Mouse (Mus musculus): ENCODE measurements around the gene Dhfr.
"Not testable (repeated sequence)": the region's sequence is repeated elsewhere in the genome, so short reads cannot be mapped to it uniquely, and the experiment has no call there.

The Dhfr gene

DNA sequence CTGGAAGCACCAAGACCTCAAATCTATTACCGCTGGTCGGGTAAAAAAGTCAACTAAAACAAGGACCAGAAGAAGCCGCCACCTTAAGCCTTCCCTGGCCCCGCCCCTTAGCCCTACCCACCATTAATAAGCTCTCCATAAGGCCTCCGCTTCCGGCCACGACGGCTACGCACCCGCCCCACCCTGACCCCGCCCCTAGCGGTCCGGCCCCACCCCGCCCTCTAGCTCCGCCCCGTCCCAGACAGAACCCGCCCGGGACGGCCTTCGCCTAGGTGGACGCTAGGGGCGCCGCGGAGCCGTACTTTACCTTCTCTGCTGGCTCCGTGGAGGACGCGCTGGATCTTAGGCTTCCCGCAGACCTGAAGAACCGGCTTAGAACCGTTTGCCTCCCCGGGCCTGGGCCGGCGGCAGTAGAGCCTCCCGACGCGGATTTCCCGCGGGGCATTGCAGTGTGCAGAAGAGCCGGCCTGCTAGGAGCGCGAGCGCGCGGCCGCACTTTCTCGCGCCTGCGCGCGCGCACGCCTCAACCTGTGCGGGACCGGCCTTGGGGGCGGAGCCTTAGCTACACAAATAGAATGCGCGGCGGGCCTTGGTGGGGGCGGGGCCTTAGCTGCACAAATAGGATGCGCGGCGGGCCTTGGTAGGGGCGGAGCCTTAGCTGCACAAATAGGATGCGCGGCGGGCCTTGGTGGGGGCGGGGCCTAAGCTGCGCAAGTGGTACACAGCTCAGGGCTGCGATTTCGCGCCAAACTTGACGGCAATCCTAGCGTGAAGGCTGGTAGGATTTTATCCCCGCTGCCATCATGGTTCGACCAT lies at the start of gene Dhfr, which contains the start of gene Msh3:
TSS of gene Dhfr (plus strand) at position 271 of the 816 bp plus-strand sequence.
TSS of gene Msh3 (minus strand) at position 548 of the 816 bp plus-strand sequence.
- DNase-seq (ENCODE audit: low spot score in 2 of 2) = peak; percentile 96 to 97

DNA sequence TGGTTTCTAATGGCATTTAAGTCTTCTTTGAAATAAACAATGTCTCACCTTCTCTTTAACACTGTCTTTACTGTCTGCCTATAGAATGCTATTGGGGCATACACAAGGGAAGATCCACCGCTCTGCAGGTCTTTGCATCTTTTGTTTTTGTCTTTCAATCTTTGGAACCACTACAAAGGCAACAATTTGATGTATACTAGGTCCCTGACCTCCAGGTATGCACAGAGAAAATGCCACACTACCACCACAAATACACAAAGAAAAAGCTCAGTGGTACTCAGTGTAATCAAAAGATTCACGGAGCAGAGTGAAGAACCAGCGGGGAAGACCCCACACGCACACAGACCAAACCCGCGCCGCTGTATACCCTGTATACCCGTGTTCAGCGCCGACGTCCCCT lies 48.8 kb upstream of the Dhfr start, which contains the start of gene Gm20379:
TSS of gene Gm20379 (plus strand) at position 301 of the 400 bp plus-strand sequence.
- no peak for DNase-seq (ENCODE audit: low spot score in 2 of 2)

DNA sequence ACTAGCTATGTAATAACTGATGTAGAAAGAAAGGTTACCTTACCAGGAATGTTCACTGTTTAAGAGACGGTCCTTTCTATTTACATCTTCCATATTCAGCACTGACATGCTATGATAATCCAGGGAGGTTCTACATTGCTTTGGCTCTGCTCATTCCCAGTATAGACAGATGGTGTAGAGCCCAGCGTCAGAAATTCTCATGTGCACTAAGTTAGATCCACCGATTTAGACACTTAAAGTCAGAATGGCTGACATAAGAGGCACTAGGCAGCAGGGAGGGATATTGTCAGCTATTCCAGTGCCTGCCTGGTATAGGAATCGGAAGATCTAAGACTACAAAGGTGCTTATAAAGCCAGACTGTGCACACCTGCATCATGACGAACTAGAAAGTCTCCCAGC lies 39.9 kb upstream of the Dhfr start:
- no peak for DNase-seq (ENCODE audit: low spot score in 2 of 2)

DNA sequence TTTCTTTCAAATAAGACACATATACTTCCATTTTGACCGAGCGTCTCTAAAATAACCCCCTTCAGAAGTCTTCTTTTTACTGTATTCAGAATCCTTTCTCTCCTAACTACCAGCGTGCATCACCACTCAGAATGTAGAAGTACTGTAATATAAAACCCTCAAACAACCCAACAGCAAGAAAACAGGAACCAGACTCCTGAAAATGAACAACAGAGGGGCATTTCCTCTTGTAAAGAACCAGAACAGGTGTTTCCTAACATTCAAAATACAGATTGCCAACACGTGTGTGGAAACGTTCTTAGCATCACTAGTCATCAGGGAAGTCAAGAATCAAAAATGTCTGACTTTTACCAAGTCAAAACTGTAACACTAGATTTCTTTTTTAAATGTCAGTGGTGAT lies 33.8 kb upstream of the Dhfr start:
- no peak for DNase-seq (ENCODE audit: low spot score in 2 of 2)

DNA sequence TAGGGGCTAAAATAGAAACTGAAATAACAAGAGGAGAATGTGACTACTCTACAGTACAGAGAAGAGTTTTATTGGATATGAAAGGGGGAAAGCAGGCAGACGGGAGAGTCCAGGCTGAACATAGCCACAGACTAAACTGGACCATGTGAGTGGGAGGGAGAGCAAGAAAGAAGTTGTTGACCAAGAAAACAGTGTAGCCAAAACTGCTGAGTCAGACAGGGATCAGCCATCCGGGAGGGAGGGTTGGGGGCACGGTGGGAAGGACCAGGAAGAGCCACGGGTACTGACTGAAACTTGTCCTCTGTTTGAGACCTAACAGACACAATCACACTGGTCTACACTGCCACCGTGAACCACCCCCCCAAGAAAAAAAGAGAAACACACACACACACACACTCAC lies 28.5 kb upstream of the Dhfr start:
- no peak for DNase-seq (ENCODE audit: low spot score in 2 of 2)

DNA sequence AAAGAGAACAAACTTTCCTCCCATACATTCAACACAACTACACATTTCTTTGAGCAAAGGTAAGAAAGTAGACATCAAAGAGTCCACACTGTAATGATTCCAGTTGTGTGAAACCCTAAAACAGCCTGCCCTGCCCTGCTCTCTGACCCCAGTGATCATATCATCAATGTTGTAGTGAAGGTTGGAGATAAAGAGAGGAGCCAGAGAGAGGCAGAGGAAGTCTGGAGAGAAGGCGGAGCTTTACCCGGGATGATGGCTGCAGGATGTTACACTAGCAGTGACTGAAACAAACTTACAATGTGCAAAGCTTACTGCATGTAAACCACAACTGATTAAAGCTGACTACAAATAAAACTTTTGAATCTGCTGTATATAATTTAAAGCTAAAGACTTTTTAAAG lies 26.5 kb upstream of the Dhfr start:
- no peak for DNase-seq (ENCODE audit: low spot score in 2 of 2)

DNA sequence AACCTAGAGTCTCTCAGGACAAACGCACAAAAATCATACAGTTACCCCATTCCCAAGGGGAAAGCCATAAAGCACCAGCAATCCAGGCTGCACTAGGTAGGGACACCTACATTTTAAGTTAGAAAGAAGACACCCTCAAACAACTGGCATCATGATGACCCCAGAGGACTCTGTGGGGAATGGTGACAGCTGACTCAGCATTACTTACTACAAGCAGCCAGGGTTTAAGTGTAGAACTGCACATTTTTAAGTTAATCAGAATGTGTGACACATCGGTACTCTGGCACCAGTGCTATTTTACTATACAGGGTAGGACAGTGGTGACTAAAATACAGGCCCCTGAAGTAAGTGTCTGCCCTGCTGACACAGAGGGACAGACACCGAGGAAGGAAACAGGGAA lies 23.9 kb upstream of the Dhfr start:
- DNase-seq (ENCODE audit: low spot score in 2 of 2) = no peak

DNA sequence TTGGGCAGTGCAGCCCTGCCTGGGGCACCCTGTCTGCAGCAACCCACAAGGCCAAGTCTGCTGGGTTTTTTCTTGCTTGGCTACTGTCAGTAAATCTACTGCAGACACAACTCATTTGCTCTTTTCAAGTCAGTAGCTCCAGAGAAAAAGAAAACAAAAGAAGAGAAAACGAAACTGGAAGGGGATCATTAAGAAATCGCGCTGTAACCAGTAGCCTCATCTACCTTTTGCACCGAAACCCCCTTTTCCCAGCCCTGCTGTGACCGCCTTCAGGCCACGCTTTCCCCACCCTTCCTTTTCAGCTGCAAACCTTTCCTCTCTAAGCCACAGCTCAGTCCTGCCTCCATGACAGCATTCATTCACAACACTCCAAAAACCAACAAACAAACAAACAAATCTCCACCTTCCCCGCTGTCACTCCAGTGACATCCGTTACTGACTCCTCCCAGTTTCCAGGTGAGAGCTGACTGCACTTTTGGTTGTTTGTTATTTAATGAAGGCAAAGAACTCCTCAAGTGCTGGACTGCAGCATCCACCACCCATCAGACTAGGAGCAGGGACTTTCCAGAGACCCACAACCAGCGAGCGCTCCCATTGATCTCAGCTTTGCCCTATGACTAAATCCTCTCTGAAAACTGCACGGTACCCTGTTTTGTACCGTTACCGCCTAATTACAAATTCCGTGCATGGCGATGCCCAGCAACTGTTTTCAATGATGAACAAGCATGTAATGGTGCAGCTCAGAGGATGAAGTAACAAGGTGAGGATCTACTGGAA lies 22.2 kb upstream of the Dhfr start:
- no peak for DNase-seq (ENCODE audit: low spot score in 2 of 2)

DNA sequence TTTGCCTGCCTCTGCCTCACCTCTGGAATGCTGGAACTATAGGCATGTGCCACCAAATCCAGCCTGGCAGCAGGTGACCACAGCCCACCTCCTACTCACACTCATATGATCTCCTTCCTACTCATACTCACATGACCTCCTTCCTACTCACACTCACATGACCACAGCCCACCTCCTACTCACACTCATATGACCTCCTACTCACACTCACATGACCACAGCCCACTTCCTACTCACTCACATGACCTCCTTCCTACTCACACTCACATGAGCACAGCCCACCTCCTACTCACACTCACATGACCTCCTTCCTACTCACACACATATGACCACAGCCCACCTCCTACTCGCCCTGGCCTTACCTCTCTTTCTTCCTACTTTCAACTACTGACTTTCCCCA lies 17.7 kb upstream of the Dhfr start:
- DNase-seq (ENCODE audit: low spot score in 2 of 2) = peak; percentile 17 to 43

DNA sequence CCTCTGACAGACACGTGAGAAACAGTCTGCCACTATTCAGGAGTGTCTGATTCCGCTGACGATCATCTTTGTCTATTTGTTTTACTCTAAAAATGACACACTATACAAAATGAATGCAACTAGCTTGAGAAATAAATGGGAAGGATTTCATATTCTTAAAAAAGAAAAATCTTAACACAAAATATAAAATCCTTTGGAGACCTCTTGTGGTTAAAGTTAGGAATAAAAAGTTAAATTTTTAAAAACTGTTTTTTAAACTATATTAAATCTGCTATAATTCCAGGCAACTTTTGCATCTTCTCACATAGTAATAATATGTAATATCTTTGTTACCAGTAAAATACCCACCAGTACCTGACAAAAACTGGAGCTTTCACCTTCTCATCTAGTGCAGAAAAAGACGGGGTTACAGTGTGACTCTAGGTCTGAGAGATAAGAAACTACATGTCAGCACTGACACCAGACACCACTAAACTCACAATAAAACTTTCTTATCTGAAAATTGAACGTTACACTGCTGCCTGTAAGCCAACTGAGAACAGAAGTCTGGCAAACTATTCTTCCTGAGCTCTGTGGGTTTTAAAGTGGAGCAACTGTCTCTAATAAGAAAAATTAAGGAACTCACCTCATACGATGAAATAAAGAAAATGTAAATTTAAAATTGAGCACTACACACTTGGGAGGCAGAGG lies 16.6 kb upstream of the Dhfr start:
- no peak for DNase-seq (ENCODE audit: low spot score in 2 of 2)

DNA sequence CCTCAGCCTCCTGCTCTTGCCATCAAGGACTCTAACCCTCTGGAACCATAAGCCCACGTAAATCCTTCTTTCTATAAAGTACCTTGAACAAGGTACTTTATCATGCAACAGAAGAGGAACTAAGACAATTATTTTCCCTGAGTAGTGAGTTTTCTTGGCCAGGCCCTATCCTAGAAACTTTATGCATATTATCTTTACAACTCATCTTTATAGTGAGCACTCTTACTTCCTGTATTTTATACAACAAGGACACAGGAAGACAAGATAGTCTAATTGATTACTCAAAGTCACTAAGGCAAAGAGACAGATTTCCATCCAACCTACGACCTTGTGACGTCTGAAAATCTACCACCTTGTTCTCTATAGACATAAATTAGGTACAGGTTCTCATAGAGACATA lies 14.7 kb upstream of the Dhfr start:
- DNase-seq (ENCODE audit: low spot score in 2 of 2) = no peak

DNA sequence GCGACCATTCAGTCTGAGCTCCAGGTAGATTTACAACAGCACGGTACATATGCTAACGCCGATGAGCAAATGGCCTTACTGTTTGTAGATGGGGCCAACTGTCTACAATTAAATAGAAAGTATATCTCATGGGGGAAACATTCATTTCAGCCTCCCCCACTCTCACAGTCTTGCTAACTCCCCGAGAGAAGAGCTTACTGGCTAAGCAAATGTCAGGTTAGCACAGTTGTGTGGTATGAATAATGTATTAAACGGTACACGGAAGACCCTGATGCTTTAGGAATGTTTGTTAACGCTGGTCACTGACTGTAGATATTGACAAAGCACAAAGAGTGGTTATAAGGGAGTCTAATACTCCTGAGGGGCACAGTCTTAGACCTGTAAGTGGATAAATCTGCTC lies 10.5 kb upstream of the Dhfr start:
- DNase-seq (ENCODE audit: low spot score in 2 of 2) = no peak

DNA sequence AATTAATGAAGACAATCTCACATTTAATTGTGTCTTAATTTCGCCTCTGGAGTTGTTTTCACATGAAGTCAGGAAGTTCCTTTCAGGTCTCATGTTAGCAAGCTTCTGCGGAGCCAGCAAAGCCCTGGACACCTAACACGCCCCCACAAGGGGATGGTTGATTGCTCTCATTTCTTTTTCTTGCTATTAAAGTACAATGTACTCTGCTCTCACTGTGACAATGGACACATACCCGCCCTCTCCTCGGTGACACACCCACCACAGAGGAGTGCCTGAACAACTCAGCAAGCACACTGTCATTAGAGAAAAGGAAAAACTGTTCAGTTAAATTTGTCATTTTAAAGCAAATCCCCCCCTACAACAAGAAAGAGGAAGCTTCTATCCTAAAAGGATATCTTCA lies 8.2 kb upstream of the Dhfr start:
- no peak for DNase-seq (ENCODE audit: low spot score in 2 of 2)

DNA sequence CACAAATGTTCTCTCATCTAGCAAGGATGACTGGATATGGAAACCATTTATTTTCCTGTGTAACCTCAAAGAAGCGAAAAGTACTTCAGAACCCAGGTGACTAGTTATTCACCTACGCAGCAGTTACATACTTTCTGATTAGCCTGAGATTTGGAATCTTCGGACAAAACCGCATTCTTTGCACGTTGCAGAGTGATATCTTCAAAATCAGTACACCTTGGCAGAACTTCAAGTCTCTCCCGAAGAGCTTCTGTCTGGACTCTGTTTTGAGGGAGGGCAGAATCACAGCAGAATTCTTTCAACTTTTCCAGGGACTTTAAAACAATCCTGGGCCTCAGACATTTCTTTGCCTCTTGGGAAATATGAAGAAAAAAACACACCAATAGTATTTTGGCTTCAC lies 3.4 kb upstream of the Dhfr start:
- no peak for DNase-seq (ENCODE audit: low spot score in 2 of 2)

DNA sequence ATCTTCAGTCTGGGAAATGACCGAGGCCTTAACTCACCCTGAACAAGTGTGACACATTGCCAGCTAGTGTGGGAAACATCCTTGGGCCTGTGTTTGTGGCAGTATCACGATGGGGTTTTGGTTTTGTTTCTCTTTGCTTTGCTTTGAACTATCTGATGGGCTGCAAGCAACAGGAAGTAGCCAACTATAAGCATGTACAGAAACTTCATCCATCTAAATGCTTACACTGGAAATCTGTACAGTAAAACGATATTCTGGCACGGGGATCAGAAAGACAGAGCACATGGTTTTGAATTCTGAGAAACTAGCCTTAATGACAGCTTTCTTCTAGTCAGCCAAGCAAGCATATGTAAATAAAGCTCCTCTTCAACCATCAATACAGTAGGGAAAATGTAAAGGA lies 570 bp upstream of the Dhfr start:
- DNase-seq (ENCODE audit: low spot score in 2 of 2) = peak; percentile 39 to 51

DNA sequence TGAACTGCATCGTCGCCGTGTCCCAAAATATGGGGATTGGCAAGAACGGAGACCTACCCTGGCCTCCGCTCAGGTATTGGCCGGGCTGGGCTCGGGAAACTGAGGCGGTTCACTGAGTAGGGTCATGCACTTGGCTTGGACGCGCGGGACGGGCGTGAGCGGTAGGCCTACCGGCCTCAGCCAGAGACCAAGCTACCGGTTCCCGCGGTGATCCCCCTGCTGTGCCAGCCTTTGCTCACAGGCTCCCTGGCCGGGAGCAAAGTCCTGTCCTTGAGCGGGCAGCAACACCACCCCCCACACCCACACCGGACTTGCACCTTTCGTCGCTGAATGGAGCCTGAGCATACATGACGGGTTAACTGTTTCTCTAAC lies 732 bp downstream of the Dhfr start:
- no peak for DNase-seq (ENCODE audit: low spot score in 2 of 2)

DNA sequence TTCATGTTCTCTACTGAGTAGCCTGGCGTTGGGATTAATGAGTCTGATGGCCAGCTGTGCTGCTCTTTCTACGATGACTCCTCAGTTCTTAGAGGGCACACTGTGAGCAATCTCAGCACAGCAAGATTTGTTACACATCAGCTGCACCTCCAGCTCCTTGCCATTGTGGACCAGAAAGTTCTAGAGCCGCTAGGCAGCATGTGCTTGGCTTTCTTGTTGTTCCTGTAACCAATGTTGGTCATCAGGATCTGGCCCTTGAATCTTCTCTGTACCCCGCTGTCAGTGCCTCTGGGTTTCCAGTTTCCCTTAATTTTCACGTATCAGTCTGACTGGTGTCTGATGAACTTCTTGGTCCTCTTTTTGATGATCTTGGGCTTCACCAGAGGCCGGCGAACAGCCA lies 1.9 kb downstream of the Dhfr start:
- no peak for DNase-seq (ENCODE audit: low spot score in 2 of 2)

DNA sequence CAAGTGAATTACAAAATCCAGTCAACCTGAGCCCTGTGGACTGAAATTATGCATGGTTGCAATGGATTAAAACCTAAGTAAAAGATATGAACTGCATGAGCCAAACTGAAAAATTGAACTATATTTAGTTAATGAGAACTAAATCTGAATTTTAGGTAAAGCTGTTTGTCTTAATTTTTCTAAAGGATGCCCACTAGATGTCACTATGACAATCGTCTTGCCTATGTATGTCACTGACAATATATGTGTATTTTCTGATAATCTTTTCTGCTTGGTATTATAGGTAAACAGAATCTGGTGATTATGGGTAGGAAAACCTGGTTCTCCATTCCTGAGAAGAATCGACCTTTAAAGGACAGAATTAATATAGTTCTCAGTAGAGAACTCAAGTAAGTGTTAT lies 3.1 kb downstream of the Dhfr start:
- no peak for DNase-seq (ENCODE audit: low spot score in 2 of 2)

DNA sequence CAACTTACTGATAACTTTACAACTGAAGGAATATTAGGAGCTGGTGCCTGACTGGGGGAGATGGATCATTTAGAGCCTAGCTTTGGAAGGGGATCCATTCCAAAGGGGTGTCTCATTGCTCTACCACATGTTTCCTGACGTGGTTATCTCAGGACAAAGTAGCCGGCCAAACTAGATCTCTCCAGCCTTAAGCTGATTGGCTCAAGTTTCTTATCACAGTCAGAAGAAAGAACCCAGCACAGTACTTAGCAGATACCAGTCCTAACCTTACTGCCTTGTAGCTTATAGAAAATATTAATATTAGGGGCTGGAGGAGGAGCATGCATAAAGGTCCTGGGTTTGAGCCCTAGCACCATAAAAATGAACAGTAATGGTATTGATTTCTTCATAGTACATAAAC lies 7.1 kb downstream of the Dhfr start:
- DNase-seq (ENCODE audit: low spot score in 2 of 2) = no peak

DNA sequence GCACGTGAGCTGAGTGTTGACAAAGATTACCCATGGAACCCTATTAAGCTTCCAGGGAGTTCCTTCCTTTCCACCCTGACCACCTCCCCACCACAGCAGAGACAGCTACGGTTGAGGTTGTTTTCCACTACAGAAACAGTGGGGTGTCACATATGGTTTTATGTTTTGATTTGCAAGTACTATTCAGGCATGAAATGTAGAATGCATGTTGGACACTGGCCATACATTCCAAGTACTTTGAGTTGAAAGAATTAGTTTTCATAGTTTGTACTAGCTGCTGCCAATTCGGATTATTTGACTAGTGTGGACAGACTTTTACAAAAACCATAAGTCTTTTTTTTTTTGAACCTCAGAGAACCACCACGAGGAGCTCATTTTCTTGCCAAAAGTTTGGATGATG lies 10.8 kb downstream of the Dhfr start:
- no peak for DNase-seq (ENCODE audit: low spot score in 2 of 2)

DNA sequence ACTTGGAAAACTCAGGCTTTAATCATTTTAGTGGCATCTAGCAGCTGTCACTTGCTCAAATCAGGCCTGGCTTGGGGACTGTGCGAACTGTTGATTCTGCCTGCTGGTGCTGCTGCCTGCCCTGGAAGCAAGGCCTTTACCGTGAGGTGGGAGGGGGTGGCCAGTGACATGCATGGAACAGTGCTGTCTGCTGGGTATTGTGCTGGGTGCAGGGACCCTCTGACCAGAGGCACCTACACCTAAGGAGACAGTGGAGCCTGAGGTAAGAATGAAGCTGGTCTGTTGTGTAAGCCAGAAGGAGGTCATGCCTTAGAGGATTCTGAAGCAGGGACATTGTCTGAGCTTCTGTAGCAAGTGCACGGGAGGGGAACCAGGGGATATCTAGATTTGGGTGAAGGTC lies 16.3 kb downstream of the Dhfr start:
- no peak for DNase-seq (ENCODE audit: low spot score in 2 of 2)

DNA sequence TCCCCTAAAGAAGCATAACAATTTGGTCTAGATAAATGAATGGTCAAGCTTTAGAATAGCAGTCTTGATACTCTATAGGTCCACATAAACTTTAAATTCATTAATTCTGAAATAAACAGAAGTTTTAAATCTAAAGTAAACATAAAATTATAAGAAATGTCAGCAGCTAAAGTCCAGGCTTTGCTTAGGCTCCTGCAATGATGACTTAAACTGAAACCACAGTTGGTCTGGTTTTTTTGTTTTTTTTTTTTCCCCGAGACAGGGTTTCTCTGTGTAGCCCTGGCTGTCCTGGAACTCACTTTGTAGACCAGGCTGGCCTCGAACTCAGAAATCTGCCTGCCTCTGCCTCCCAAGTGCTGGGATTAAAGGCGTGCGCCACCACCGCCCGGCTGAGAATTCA lies 16.9 kb downstream of the Dhfr start:
- not testable (repeated sequence) for DNase-seq (ENCODE audit: low spot score in 2 of 2)

DNA sequence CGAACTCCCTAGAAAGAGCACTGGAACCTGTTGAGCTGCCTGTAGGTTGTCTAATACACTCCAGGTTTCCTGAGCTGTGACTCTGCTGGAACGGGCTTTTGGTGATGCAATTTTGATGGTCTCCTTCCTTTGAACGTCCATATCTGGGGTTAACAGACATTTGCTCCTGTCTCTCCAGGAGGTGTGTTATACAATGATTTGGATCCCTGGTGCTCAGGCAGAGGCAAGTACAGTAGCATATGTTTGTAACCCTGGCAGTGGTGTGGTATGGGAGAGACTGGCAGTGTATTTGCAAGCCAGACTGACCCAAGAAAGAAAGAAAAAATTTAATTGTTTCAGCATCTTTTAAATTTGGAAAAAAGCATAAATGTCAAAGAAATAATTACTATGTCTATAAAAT lies 32.8 kb downstream of the Dhfr start:
- no peak for DNase-seq (ENCODE audit: low spot score in 2 of 2)

Measured in natural killer cell, adult 2 months (primary cell).